Mouse (Mus musculus): ENCODE data around the gene Olfr1106.

- no peak for TF ChIP-seq CTCF (IDR thresholded peaks at IDR 0.05; ENCODE audit: low read depth)
- no peak for TF ChIP-seq EP300 (IDR thresholded peaks at IDR 0.05; ENCODE audit: low read depth)
Measured at GRCm38 (mm10) chr2:86998098-86998497, 54.0 kb downstream of the Olfr1106 start, which contains the start of gene Olfr1102.

Data from heart, postnatal 0 days (tissue).